Mouse (Mus musculus) MEL (cell line): ENCODE results near the gene Rap1b. TPM values are rescaled to one million over a fixed set of nuclear protein-coding genes. Genes with fewer than 3 reads are reported as not detected.

Experiments
- DNase-seq: peaks from one replicate; pipeline ENCODE4 v3.0.0; 2011; ENCODE audit warnings: low read depth, low spot score
- H3K27ac ChIP-seq: 2 replicates; pipeline ENCODE4 v1.5.1; 2012; ENCODE audit warnings: low read depth, mild to moderate bottlenecking, control low read depth, low read length, moderate library complexity; ENCODE audit not compliant: control insufficient read depth
- H3K27me3 ChIP-seq, 2 experiments: fragments of 150-350 bp in 1 of 2; sonication (generic) in 1 of 2; 2 replicates each; pipeline ENCODE4 v1.6.1; 2012; ENCODE audit warnings: low read length in 2 of 2, mild to moderate bottlenecking in 2 of 2, improper control_type of control experiment in 1 of 2, moderate library complexity in 1 of 2; ENCODE audit not compliant: insufficient read depth in 2 of 2, control insufficient read depth in 1 of 2
- H3K36me3 ChIP-seq, 2 experiments: 2 replicates each; pipeline ENCODE4 v1.6.1; 2012 to 2014; ENCODE audit warnings: low read length in 2 of 2, improper control_type of control experiment in 1 of 2, inconsistent platforms in 1 of 2, mild to moderate bottlenecking in 1 of 2; ENCODE audit not compliant: insufficient read depth in 2 of 2, control insufficient read depth in 1 of 2
- H3K4me1 ChIP-seq, 2 experiments: fragments of 150-350 bp in 1 of 2; sonication (generic) in 1 of 2; 2 replicates each; pipeline ENCODE4 v1.6.1; 2012; ENCODE audit warnings: low read length in 2 of 2, improper control_type of control experiment in 1 of 2, mild to moderate bottlenecking in 1 of 2; ENCODE audit not compliant: insufficient read depth in 2 of 2, control insufficient read depth in 1 of 2
- H3K4me3 ChIP-seq, 2 experiments: fragments of 150-350 bp in 1 of 2; sonication (generic) in 1 of 2; 2 replicates each; pipeline ENCODE4 v1.5.1; 2012; ENCODE audit warnings: low read depth in 2 of 2, low read length in 2 of 2, mild to moderate bottlenecking in 2 of 2, moderate library complexity in 2 of 2, control low read depth in 1 of 2, improper control_type of control experiment in 1 of 2; ENCODE audit not compliant: control insufficient read depth in 1 of 2, insufficient read depth in 1 of 2
- H3K79me2 ChIP-seq: 2 replicates; pipeline ENCODE4 v1.6.1; 2012; ENCODE audit warnings: mild to moderate bottlenecking, low read length, moderate library complexity; ENCODE audit not compliant: control insufficient read depth, poor library complexity, insufficient read depth
- H3K9ac ChIP-seq: 2 replicates; pipeline ENCODE4 v1.6.1; 2012; ENCODE audit warnings: low read depth, mild to moderate bottlenecking, control low read depth, low read length, moderate library complexity; ENCODE audit not compliant: control insufficient read depth, poor library complexity, severe bottlenecking
- H3K9me3 ChIP-seq: fragments of 150-350 bp; sonication (generic); replicated peaks from 2 replicates; pipeline ENCODE4 v1.6.1; 2012; ENCODE audit warnings: mild to moderate bottlenecking, low read length, improper control_type of control experiment, moderate library complexity; ENCODE audit not compliant: insufficient read depth
- CTCF ChIP-seq, 3 experiments: IDR thresholded peaks in 2 of 3; conservative IDR thresholded peaks in 1 of 3; 2 replicates each; pipeline ENCODE4 v1.5.1; 2011 to 2012; ENCODE audit warnings: low read length in 3 of 3, low read depth in 2 of 3, mild to moderate bottlenecking in 2 of 3, improper control_type of control experiment in 1 of 3, inconsistent platforms in 1 of 3, mixed read lengths in 1 of 3, moderate library complexity in 1 of 3; ENCODE audit not compliant: control insufficient read depth in 1 of 3, insufficient read depth in 1 of 3, poor library complexity in 1 of 3, severe bottlenecking in 1 of 3
- E2F4 ChIP-seq: IDR thresholded peaks from 2 replicates; pipeline ENCODE4 v1.6.1; 2011; ENCODE audit warnings: low read depth, low read length, improper control_type of control experiment, borderline replicate concordance
- ELF1 ChIP-seq: IDR thresholded peaks from 2 replicates; pipeline ENCODE4 v1.6.1; 2014; ENCODE audit warnings: low read depth, mild to moderate bottlenecking, inconsistent platforms, low read length, improper control_type of control experiment, moderate library complexity
- GABPA ChIP-seq: IDR thresholded peaks from 2 replicates; pipeline ENCODE4 v1.6.1; 2012; ENCODE audit warnings: low read depth, mild to moderate bottlenecking, inconsistent platforms, low read length, improper control_type of control experiment, moderate library complexity
- GATA1 ChIP-seq: IDR thresholded peaks from 2 replicates; pipeline ENCODE4 v1.6.1; 2011; ENCODE audit warnings: low read depth, low read length, improper control_type of control experiment
- JUND ChIP-seq: IDR thresholded peaks from 2 replicates; pipeline ENCODE4 v1.6.1; 2011; ENCODE audit warnings: low read depth, mild to moderate bottlenecking, improper control_type of control experiment, low read length
- MAZ ChIP-seq: IDR thresholded peaks from 2 replicates; pipeline ENCODE4 v1.6.1; 2012; ENCODE audit warnings: low read depth, mild to moderate bottlenecking, inconsistent platforms, low read length, improper control_type of control experiment
- MEF2A ChIP-seq: IDR thresholded peaks from 2 replicates; pipeline ENCODE4 v1.6.1; 2014; ENCODE audit warnings: low read depth, mild to moderate bottlenecking, inconsistent platforms, low read length, improper control_type of control experiment; ENCODE audit not compliant: poor library complexity, insufficient replicate concordance, severe bottlenecking; ENCODE audit errors: extremely low read depth
- NRF1 ChIP-seq: IDR thresholded peaks from 2 replicates; pipeline ENCODE4 v1.6.1; 2014; ENCODE audit warnings: low read depth, mild to moderate bottlenecking, inconsistent platforms, low read length, improper control_type of control experiment, moderate library complexity; ENCODE audit not compliant: poor library complexity, insufficient read depth, severe bottlenecking
- POLR2A ChIP-seq, 2 experiments: IDR thresholded peaks; 2 replicates each; pipeline ENCODE4 v1.6.1; 2011 to 2012; ENCODE audit warnings: low read length in 2 of 2, mild to moderate bottlenecking in 2 of 2, control low read depth in 1 of 2, improper control_type of control experiment in 1 of 2, low read depth in 1 of 2, moderate library complexity in 1 of 2; ENCODE audit not compliant: control insufficient read depth in 1 of 2, insufficient read depth in 1 of 2, poor library complexity in 1 of 2
- POLR2AphosphoS2 ChIP-seq: IDR thresholded peaks from 2 replicates; pipeline ENCODE4 v1.6.1; 2011; ENCODE audit warnings: low read length, improper control_type of control experiment
- POLR2AphosphoS5 ChIP-seq: IDR thresholded peaks from 2 replicates; pipeline ENCODE4 v1.6.1; 2012; ENCODE audit warnings: low read depth, borderline replicate concordance, mild to moderate bottlenecking, inconsistent platforms, low read length, moderate library complexity, mixed read lengths
- SIN3A ChIP-seq: IDR thresholded peaks from 2 replicates; pipeline ENCODE4 v1.6.1; 2012; ENCODE audit warnings: low read length, improper control_type of control experiment, inconsistent platforms
- TAL1 ChIP-seq: IDR thresholded peaks from 2 replicates; pipeline ENCODE4 v1.6.1; 2012; ENCODE audit warnings: mild to moderate bottlenecking, inconsistent platforms, low read length, moderate library complexity, mixed read lengths
- TBP ChIP-seq: IDR thresholded peaks from 2 replicates; pipeline ENCODE4 v1.8.0; 2011; ENCODE audit warnings: low read depth, low read length, improper control_type of control experiment
- TCF12 ChIP-seq: IDR thresholded peaks from 2 replicates; pipeline ENCODE4 v1.6.1; 2014; ENCODE audit warnings: low read depth, mild to moderate bottlenecking, inconsistent platforms, low read length, improper control_type of control experiment, moderate library complexity
- UBTF ChIP-seq: IDR thresholded peaks from 2 replicates; pipeline ENCODE4 v1.6.1; 2012; ENCODE audit warnings: low read depth, mild to moderate bottlenecking, inconsistent platforms, low read length, improper control_type of control experiment, moderate library complexity, borderline replicate concordance; ENCODE audit not compliant: insufficient read depth
- USF1 ChIP-seq: IDR thresholded peaks from 2 replicates; pipeline ENCODE4 v1.6.1; 2014; ENCODE audit warnings: low read depth, mild to moderate bottlenecking, inconsistent platforms, low read length, improper control_type of control experiment, moderate library complexity
- USF2 ChIP-seq, 2 experiments: IDR thresholded peaks; 2 replicates each; pipeline ENCODE4 v1.6.1; 2011 to 2012; ENCODE audit warnings: improper control_type of control experiment in 2 of 2, low read length in 2 of 2, borderline replicate concordance in 1 of 2, inconsistent platforms in 1 of 2, low read depth in 1 of 2, mild to moderate bottlenecking in 1 of 2; ENCODE audit not compliant: insufficient read depth in 1 of 2
- ZC3H11A ChIP-seq: IDR thresholded peaks from 2 replicates; pipeline ENCODE4 v1.6.1; 2012; ENCODE audit warnings: low read depth, mild to moderate bottlenecking, inconsistent platforms, low read length, improper control_type of control experiment
- ZKSCAN1 ChIP-seq: IDR thresholded peaks from 2 replicates; pipeline ENCODE4 v1.6.1; 2012; ENCODE audit warnings: low read depth, mild to moderate bottlenecking, inconsistent platforms, low read length, improper control_type of control experiment, moderate library complexity
- ZMIZ1 ChIP-seq: IDR thresholded peaks from 2 replicates; pipeline ENCODE4 v1.6.1; 2012; ENCODE audit warnings: low read depth, mild to moderate bottlenecking, inconsistent platforms, low read length, improper control_type of control experiment, moderate library complexity
- ZNF384 ChIP-seq: IDR thresholded peaks from 2 replicates; pipeline ENCODE4 v1.6.1; 2012; ENCODE audit warnings: low read depth, mild to moderate bottlenecking, inconsistent platforms, low read length, improper control_type of control experiment
- polyA plus RNA-seq, 2 experiments: library from polyadenylated mRNA; stranded (reverse) in 1 of 2; unstranded in 1 of 2; fragments of >175 nt in 1 of 2; fragments of >200 nt in 1 of 2; gene quantifications; 2 replicates each; pipeline versions ENCODE4 v1.2.1 to v1.2.4; 2012; ENCODE audit warnings: low replicate concordance in 2 of 2, low read depth in 1 of 2; ENCODE audit not compliant: insufficient read length in 2 of 2, insufficient read depth in 1 of 2, missing spikeins in 1 of 2
- total RNA-seq: library from RNA; depleted of rRNA; stranded (reverse); fragments of 300-350 nt; gene quantifications from 2 replicates; pipeline ENCODE4 v1.2.3, GENCODE M21; 2012

Rap1b gene
- total and polyA plus RNA-seq, 3 experiments = 42.3 to 89.1 (median 83.3) TPM

GRCm38 (mm10) chr10:117883438-117883837, 37.6 kb upstream of the Rap1b start:
- no peak overlapping the region for H3K27ac ChIP-seq
- H3K9me3 ChIP-seq = no peaks in the 10 kb centered on the region
- H3K9ac ChIP-seq = no peak overlapping the region
- peaks cover 0 to 12% of the 10 kb centered on the region in 2 experiments; a peak in 3 of 4 replicates for H3K4me1 ChIP-seq
- TF ChIP-seq CTCF (IDR thresholded peaks at IDR 0.05 in 2 of 3, conservative IDR thresholded peaks at IDR 0.05 in 1 of 3; ENCODE audit: control insufficient read depth in 1 of 3, insufficient read depth in 1 of 3, low read depth in 2 of 3, low read length in 3 of 3, poor library complexity in 1 of 3, severe bottlenecking in 1 of 3) (no peak), USF2 (IDR thresholded peaks at IDR 0.05; ENCODE audit: borderline replicate concordance in 1 of 2, insufficient read depth in 1 of 2, low read depth in 1 of 2, low read length in 2 of 2) (no peak), POLR2AphosphoS5 (no peak), ZNF384 (peak; percentile 92), ELF1 (no peak), POLR2AphosphoS2 (no peak)
- no peak overlapping the region for H3K4me3 ChIP-seq
- peaks cover 0 to 10% of the 10 kb centered on the region in 2 experiments; a peak in 2 of 4 replicates for H3K36me3 ChIP-seq
- DNase-seq = peak; percentile 72
- H3K27me3 ChIP-seq = no peaks in the 10 kb centered on the region
- no peaks in the 10 kb centered on the region for H3K79me2 ChIP-seq

- Histone ChIP-seq H3K27me3 (no peaks in the 10 kb centered on the region), H3K4me1 (peaks cover 0 to 7% of the 10 kb centered on the region in 2 experiments; a peak in 2 of 4 replicates), H3K36me3 (peaks cover 0 to 10% of the 10 kb centered on the region in 2 experiments; a peak in 2 of 4 replicates), H3K9ac (no peak overlapping the region), H3K4me3 (no peak overlapping the region), H3K9me3 (no peaks in the 10 kb centered on the region)
- DNase-seq = no peak
- TF ChIP-seq NRF1 = no peak
- no peak for TF ChIP-seq ZC3H11A
- TF ChIP-seq TCF12 = no peak
- TF ChIP-seq, all 39 proteins: peak for 0
- Histone ChIP-seq H3K79me2 (no peaks in the 10 kb centered on the region), H3K27ac (no peak overlapping the region)
Measured at GRCm38 (mm10) chr10:117878628-117879027, 32.8 kb upstream of the Rap1b start.

GRCm38 (mm10) chr10:117876801-117877200, 31.0 kb upstream of the Rap1b start:
- no peak overlapping the region for H3K4me3 ChIP-seq
- TF ChIP-seq E2F4 (no peak), POLR2AphosphoS5 (no peak), JUND (no peak), TBP (no peak), ZMIZ1 (no peak), USF2 (IDR thresholded peaks at IDR 0.05; ENCODE audit: borderline replicate concordance in 1 of 2, insufficient read depth in 1 of 2, low read depth in 1 of 2, low read length in 2 of 2) (no peak), CTCF (IDR thresholded peaks at IDR 0.05 in 2 of 3, conservative IDR thresholded peaks at IDR 0.05 in 1 of 3; ENCODE audit: control insufficient read depth in 1 of 3, insufficient read depth in 1 of 3, low read depth in 2 of 3, low read length in 3 of 3, poor library complexity in 1 of 3, severe bottlenecking in 1 of 3) (no peak), ZKSCAN1 (no peak), UBTF (no peak), MEF2A (no peak), GABPA (no peak), SIN3A (no peak), MAZ (no peak), GATA1 (no peak), TCF12 (no peak), NRF1 (no peak), TAL1 (no peak), USF1 (no peak), POLR2A (IDR thresholded peaks at IDR 0.05; ENCODE audit: control insufficient read depth in 1 of 2, insufficient read depth in 1 of 2, low read depth in 1 of 2, low read length in 2 of 2, poor library complexity in 1 of 2) (no peak)
- no peak overlapping the region for H3K27ac ChIP-seq
- H3K79me2 ChIP-seq = no peaks in the 10 kb centered on the region
- H3K9ac ChIP-seq = no peak overlapping the region
- no peak for DNase-seq
- peaks cover 0 to 8% of the 10 kb centered on the region in 2 experiments; a peak in 2 of 4 replicates for H3K4me1 ChIP-seq
- H3K27me3 ChIP-seq = no peaks in the 10 kb centered on the region
- no peaks in the 10 kb centered on the region for H3K9me3 ChIP-seq
- peaks cover 0 to 12% of the 10 kb centered on the region in 2 experiments; a peak in 2 of 4 replicates for H3K36me3 ChIP-seq
